Mouse (Mus musculus) gastrocnemius, adult 8-10 months (tissue): ENCODE measurements around the gene Ntsr2. TPM values are rescaled to one million over a fixed set of nuclear protein-coding genes. Genes with fewer than 3 reads are reported as not detected.

ENCODE experiments used
- DNase-seq, 2 experiments: peaks; one replicate each; pipeline ENCODE4 v3.0.0; 2022; ENCODE audit warnings: low spot score in 2 of 2
- total RNA-seq, 4 experiments: library from RNA; stranded (reverse); gene quantifications; 2 replicates each; pipeline ENCODE4 v1.2.4; 2022

Ntsr2 gene
- total RNA-seq = 1 to 10 TPM; 1.1 to 2.8 (median 2.1) TPM

DNA sequence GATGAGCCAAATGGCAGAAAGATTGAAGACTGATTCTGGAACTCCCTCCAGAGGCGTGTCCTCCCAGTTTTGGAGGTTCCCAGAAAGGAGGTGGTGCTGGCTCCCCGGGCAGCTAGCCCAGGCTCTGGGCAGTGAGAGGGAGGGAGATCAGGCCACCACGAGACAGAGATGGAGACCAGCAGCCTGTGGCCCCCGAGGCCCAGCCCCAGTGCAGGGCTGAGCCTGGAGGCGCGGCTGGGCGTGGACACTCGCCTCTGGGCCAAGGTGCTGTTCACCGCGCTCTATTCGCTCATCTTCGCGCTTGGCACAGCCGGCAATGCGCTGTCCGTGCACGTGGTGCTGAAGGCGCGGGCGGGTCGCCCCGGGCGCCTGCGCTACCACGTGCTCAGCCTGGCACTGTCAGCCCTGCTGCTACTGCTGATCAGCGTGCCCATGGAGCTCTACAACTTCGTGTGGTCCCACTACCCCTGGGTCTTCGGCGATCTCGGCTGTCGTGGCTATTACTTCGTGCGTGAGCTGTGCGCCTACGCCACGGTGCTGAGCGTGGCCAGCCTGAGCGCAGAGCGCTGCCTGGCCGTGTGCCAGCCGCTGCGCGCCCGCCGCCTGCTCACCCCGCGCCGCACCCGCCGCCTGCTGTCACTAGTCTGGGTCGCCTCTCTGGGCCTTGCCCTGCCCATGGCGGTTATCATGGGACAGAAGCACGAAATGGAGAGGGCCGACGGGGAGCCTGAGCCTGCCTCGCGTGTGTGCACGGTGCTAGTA, at the start of gene Ntsr2:
Gene Ntsr2, plus strand, starts transcription at position 51 of the 762 bp plus-strand sequence.
- DNase-seq = peak; percentile 78 to 82

DNA sequence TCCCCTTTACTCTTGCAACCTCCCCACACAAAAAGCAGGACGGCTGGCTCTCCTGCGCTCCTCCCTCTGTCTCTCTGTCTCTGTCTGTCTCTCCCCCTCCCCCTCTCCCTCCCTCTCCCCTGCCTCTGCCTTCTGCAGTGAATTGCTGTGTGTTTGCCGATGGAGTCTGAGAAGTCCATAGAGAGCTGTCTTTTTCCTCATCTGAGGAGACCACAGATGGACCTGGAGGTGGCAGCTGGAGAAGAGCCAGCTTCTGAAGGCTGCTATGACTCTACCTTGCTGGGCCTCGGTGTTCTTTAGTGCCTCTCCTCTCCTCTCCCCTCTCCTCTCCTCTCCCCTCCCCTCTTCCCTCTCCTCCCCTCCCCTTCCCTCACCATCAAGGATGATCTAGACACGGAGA, 47.6 kb upstream of the Ntsr2 start:
- no peak for DNase-seq

DNA sequence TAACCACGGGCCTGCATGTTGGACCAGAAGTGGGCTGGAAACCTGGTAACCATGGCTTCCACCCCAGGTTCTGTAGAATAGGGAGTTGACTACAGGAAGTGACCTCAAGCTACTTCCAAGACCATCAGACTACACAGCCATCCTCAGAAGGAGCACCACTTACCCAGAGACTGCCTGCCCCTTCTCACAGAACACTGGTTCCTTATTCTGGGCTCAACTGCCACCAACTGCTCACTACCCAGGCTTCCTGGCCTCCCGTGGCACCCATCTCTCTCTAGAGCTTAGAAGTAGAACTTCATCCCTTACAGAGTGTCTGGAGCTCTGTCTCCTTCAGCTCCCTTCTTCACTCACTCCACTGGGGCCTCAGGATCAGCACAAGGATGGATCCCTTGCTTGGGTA, 42.2 kb upstream of the Ntsr2 start, which contains the start of gene Lpin1:
Gene Lpin1, minus strand, starts transcription at position 31 of the 400 bp plus-strand sequence.
- DNase-seq = no peak

DNA sequence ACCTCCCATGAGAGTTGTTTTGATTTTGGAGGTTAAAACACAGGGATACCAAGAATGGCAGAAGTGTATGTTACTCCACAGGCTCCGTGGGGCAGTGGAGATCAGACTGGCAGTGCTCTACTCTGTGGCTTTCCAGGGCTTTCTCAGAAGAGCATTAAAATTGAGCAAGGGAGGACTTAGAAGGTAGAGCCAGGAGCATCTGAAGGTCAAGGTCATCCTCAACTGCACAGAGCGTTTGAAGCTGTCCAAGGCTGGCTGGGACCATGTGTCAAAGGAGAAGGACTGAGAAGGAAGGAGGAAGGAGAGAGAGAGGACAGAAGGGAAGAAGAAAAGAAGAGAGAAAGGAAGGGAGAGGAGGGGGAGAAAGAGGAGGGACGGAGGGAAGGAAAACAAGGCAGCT, 38.6 kb upstream of the Ntsr2 start:
- DNase-seq = no peak

DNA sequence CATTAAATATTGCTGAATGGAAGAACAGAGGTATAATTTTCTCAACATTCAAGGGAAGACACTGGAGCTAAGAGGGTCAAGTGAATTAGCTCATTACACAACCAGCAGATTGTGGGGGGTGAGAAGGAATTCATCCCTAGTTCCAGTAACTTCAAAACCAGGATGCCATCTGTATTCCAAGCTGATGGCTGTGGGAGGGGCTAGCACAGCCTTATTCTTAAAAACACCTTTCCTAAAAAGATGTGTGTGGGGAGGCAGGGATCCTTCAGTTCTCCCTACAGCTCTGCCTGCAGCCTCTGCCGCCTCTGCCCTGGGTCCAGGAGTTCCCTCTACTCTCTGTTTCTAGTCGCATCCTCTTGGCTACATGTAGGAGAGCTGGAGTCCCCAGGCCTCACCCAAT, 37.4 kb upstream of the Ntsr2 start:
- DNase-seq = no peak

DNA sequence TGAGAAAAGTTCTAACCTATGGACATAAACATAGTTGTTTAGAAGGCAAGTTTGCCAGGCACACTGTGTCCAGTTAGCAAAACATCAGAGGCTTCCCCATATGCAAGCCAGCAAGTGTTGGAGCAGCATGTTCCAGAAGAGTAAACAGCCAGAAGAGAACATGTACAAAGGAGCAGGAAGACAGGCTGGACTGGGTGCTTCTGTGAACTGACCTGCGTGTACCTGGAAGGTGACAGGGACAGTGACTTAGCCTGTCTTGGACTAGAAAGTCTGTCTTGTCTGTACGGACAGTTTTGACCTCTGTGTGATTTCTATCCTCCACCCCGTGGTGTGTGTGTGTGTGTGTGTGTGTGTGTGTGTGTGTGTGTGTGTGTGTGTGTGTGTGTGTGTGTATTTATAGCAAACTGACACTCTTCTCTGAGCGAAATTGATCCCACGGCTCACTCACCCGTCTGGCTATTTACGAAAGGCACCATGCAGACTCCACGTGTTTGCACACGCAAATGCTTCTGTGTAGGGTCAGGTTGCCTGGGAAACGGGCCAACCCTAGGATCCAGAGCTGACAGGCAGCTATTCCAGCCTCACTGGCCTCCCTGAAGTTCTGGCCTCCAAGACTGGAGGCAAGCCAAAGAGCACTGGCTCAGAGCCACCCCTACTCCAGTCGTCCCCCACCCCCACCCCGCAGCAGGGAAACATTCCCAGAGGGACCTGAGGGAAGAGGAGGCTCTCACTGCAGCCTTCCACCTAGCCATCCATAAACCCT, 34.5 kb upstream of the Ntsr2 start:
- DNase-seq = peak; percentile 91 to 95

DNA sequence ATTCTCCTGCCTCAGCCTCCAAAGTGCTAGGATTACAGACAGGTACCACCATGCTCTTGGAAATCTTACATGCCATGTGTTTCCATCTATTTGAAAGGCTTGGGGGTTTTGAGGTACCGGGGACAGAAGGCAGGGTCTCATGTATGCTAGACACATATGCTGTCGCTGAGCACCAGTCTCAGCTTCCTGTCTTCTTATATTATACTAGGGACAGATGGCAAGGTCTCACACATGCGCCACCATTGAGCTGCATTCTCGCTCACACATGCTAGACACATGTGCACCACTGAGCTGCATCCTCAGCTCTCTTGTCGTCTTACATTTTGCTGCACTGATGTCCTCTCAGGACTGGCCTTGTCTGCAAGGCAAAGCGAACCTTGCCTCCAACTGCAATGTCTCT, 33.7 kb upstream of the Ntsr2 start:
- no peak for DNase-seq

DNA sequence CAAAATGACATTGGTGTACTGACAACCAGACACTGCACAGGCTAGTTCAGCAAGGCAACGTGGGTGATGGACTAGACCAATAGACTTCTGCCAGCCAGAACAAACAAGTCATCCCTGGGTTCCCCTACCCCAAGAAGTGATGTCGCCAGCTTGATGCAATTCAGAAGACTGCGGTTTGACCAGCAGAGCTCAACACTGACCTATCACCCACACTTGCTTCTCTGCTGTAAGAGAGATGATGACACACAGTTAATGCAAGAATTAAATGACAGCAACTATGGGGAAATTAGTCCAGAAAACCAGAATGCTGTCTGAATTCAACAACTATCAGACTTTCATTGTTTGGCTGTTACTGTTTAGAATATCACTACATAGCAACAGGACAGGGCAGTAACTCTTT, 33.0 kb upstream of the Ntsr2 start:
- no peak for DNase-seq

DNA sequence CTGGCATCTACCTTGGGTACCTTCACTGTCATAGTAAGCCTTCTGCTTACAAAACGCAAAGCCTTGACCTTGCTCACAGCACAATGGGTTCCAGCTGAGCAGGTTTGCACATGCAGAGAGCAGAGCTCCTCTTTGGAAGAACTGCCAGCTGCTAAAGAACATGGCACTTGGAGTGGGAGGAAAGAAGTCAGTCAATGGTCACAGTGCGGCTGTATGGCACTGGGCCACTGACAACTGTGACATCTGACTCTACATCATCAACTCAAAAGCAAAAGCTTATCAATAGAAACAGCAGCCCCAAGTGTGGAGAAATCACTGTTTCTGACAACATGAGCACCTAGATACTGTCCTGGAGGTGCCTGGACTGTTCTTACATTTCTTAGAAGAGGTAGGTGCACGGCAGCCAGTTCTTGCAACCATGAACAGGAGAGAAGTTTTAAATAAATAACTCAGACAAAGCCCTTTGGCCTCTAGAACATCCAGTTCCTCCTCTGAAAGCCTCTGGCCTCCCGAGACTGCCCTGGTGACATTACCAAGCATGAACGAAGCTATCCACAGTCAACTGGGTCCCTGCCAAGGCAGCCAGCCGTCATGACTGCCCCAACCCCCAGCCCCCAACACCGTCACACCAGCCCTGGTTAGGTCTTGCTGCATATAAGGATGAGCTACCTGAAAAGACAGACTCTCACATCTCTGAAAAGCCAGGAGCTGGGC, 22.9 kb upstream of the Ntsr2 start:
- peak in 1 of 2 experiments; percentile 38 for DNase-seq

DNA sequence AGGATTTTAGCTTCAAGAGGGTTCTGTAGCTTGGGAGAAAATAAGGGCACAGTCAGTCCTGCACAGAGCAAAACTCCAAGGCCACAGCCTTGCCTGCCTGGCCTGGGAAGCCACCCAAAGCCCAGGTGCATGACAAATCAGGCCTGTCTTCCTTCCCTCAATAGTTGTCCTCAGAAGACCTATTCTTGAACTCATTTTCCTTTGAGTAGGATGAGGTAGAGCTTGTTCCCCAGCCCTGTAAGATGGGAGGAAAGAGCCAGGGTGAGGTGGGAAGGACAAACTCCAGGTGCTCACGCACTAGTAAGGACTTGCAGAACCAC, 22.4 kb upstream of the Ntsr2 start:
- no peak for DNase-seq

DNA sequence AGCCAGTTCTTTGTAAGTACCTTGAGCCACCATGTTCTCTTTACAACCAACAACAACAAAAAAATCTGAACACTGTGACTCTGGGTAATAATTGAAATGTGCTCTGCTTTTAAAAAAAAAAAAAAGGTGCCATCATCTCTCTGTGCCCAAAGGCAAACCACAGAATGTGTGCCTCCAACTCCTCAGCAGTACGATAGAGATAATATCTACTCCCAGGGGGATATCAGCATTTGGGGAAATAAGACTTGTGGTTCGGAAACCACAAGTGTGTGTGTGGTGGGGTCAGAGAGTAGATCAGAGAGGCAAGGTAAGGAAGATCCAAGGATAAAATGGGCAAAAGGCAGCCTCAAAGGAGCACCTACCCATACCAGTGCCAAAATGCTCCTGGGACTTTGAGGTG, 21.8 kb upstream of the Ntsr2 start:
- no peak for DNase-seq

DNA sequence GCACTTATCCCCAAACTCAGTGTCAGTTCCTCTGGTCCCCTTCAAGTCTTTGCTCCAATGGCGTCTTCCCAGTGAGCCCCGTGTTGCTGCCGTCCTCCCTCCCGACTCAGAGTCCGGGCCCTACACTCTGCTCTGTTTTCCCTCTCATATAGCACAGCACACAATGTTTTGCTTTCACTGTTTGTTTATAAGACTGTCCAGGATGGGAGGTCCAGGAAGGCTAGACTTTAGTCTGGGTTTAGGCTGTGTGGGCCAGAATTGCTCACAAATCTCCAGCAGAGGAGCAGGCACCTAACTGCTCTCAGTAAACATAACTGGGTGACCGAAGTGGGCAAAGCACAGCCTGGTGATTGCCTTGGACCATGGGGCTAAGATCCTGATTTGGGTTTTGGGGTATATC, 19.9 kb upstream of the Ntsr2 start:
- DNase-seq = no peak

DNA sequence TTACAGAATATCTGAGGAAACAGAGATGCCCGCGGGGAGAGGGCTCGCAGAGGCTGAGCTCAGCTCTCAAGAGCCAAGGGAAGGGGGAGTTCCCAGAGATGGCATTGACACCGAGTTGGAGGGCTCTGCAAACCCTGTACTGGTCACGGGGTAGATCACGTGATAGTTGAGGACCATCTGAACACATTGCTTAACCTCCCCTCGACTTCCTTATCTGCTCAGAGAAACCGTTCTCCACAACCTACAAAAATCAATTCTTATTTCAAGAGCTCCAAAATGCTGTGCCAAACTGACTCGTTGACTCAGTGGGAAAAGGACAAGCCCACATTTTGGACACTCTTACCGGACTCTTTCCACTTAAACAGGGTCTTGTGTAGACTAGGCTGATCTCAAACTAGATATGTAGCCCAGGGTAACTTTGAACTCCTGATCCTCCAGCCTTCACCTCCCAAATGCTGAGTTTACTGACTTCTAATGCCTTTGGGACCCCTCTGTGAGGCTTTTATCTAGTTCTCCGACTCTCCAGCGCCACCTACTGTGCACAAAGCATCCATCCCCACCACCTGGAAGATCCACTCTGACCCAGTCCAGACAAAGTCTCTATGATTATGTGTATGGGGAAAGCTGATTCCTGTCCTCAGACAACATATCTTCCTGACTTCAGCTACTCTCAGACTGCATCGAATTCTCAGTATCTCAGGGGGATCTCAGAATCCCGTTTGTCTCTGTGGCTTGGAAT, 18.9 kb upstream of the Ntsr2 start:
- DNase-seq = no peak

DNA sequence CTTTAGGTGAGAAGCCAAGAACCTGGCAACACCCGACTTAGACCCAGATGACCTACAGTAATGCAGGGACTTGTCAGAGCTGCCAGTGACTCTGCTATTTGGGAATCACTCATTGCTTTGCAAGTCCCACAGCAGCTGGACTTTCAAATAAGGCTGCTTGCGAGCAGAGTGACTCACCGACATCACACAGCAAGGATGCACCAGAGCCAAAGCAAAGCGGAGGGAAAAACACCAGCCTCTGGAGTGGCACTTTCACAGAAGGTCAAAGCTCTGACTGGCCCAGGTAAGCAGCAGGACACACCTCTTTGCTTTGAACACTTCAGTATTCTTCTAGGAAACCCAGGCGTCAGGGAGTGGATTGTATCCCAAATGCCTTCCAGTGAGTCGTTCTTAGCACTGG, 17.4 kb upstream of the Ntsr2 start:
- no peak for DNase-seq

DNA sequence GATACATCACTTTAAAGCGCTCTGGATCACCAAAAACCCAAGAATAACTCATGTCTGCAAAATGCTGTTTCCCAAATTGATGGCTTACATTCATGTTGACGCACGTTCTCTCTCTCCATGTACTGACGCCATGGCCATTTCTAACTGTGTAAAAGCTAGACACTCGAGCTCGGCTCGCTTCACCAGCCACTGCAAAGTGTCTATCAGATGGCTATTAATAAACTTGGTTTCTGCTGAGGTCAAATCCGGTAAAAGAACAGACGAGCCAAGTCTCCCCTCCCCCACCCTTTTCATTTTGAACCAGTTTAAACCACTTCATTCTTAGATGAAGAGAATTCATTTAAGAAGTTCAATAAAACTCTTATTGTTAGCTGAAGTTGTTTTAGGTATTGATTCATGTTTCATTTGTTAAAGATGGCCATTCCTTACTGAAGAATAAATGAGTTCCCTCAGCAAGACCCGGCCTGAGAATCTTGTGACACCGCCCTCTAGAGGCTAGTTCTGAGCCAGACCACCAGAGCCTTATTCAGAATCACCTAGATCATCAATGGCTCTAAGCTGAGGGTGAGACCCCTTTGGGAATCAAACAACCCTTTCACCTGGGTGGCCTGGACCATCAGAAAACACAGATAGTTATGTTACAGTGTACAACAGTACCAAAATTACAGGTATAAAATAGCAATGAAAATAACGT, 14.0 kb upstream of the Ntsr2 start:
- DNase-seq = no peak

DNA sequence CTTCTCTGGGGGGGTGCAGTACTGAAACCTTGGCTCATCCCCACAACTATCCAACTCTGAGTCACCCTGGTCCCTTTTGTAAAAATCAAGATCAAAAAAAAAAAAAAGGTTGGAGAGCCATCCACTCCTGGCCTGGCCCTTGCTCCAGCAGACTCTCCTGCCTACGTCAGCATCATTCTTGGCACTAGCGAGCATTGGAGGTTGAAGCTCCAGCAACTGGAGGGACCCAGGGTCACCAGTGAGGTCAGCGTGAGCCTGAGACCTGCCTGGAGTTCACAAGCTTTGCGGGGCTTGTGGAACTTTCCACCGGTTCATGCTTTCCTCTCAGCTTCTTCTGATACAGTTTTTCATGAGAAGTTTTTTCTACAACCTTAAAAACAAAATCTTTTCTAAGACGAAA, 13.1 kb upstream of the Ntsr2 start:
- peak in 1 of 2 experiments; percentile 61 for DNase-seq

DNA sequence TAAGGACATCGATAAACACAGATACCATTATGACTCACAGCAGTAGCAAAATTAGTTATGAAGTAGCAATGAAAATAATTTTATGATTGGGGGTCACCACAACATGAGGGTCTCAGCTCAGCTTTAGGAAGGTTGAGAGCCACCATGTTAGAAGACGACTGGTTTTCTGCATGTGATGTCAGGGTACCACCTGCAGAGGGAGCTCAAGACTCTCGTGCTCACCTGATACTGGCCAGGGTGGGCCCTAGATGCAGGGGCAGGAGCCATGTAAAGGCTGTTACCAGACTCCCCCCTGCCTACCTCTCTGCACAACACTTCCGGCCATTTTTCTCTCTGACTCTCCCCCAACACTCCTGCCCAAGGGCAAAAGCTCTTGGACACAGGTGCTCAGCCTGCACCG, 11.2 kb upstream of the Ntsr2 start:
- DNase-seq = no peak

DNA sequence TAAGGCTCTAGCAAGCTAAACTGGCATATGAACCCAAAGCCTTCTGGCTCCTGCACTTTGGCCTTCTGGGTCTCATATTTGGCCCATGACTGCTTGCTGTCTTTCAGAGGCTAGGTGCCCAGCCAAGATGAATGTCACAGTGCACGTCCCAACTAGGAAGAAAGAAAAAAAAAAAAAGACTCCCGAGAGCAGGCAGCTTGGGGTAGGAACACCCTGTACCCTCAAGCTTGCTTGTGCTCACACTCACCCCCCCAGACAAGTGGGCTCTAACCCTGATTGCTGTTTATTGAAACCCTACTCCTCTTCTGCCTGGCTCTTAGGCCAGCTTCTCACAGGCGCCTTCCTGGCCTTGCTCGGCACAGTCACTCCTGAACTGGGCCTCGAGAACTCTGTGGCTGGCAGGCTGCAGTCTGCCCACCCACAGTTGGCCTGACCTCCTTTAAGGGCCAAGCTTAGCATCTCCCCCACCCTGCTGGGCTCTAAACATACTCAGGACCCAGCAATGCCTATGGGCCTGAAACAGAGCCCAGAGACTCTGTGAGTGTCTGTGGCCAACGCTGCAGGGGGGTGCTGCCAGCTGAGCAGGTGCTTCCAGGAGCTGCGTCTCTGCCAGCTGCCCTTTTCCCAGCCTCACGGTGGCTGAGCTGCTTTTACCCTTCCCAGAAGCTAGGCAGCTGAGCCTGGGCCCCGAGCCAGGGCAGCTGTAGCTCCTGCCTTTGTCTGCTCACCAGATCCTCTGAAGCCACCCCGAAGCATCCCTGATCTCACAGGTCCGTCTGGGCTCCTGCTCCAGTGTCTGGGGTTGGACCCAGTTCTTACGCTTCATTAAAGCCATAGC, 9.5 kb upstream of the Ntsr2 start:
- DNase-seq = peak; percentile 82 to 92

DNA sequence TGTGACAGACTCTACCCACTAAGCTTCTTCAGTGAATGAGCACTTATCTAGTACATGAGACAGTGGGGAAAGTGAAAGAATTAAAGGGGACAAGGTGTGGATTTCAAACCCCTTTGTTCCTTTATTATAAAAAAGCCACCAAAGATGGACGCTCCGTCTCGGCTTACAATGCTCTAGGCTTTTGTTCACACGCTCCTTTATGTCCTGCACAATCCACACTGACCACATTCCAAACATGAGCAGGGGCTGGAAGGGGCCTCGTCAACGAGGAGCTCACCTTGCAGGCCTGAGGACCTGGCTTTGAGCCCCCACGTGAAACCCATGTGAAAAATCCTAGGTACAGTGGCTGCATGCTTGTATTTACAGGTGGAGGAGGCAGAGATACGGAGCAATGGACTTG, 8.5 kb upstream of the Ntsr2 start:
- no peak for DNase-seq

DNA sequence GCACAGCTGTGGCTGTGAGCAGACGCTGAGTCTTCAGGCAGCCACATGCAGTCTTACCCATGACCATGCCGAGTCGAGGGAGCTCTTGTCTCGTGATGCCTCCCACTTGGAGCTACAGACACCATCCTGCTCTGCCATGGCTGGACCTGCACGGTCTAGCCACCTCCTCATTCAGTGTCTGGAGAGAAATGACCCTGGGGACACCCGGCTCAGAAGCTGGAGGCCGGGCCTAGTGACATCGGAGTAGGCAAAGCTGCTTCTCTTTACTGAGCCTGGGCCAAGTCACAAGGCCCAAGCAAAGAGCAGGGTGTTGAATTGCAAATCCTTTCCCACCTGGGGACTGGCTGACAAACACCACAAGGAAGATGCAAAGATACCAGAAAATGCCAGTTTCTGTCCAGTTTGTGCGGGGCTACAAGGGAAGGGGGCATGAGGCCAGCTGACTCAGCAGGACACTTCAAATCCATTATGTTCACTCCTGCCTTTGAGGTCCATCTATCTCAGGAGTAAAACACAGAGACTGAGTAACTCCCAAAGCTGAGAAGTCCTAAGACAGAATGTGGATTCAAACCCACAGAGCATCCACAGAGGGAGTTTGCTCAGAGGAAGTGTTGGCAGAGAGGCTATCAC, 6.3 kb upstream of the Ntsr2 start:
- peak; percentile 67 to 70 for DNase-seq
